Comparison of ENCODE assay signal across 11 mouse cellular contexts in genomic region chr4:142664781-142665180, GRCm38 (mm10).
"Had no signal": no experiment of that assay in that cellular context is flagged by ENCODE, and none has a peak within 500 bp of the region (broad histone marks: within the 10 kb centered on the region; RNA-seq: fewer than 3 reads in every experiment).

No protein-coding gene starts in this region.

- H3K27ac ChIP-seq: hindbrain, postnatal 0 days; kidney, postnatal 0 days; limb, embryonic 13.5 days; liver, embryonic 14.5 days; midbrain, embryonic 13.5 days; stomach, embryonic 15.5 days had no signal

- ATAC-seq: hindbrain, postnatal 0 days; midbrain, embryonic 13.5 days had no signal

- DNase-seq: kidney, adult 11 months; kidney, adult 9 months; kidney, postnatal 36 days; lung, adult 18-20 months; thymus, postnatal 36 days had no signal

- H3K4me3 ChIP-seq: limb, embryonic 13.5 days; midbrain, embryonic 13.5 days; stomach, embryonic 15.5 days had no signal
